Mouse (Mus musculus) ovary, adult 10 weeks (tissue): ENCODE measurements around the gene Mt3. TPM values are rescaled to one million over a fixed set of nuclear protein-coding genes. Genes with fewer than 3 reads are reported as not detected.

Source experiments
- polyA plus RNA-seq: library from polyadenylated mRNA; stranded (reverse); fragments of 350-450 nt; fragmentation: Illumina TruSeq; extraction: RNeasy Lipid Tissue Mini Kit (QIAGEN cat#74804); gene quantifications from one replicate; pipeline ENCODE4 v1.2.3, GENCODE M21; 2014

Mt3 gene
- polyA plus RNA-seq, result not detected

GRCm38 (mm10) chr8:94152513-94153300 lies at the start of gene Mt3:
Gene Mt3, plus strand, starts transcription at chr8:94152607.

GRCm38 (mm10) chr8:94136933-94137332 lies 15.5 kb upstream of the Mt3 start, which contains the start of gene Mt4:
Gene Mt4, plus strand, starts transcription at chr8:94137197.

DNA sequence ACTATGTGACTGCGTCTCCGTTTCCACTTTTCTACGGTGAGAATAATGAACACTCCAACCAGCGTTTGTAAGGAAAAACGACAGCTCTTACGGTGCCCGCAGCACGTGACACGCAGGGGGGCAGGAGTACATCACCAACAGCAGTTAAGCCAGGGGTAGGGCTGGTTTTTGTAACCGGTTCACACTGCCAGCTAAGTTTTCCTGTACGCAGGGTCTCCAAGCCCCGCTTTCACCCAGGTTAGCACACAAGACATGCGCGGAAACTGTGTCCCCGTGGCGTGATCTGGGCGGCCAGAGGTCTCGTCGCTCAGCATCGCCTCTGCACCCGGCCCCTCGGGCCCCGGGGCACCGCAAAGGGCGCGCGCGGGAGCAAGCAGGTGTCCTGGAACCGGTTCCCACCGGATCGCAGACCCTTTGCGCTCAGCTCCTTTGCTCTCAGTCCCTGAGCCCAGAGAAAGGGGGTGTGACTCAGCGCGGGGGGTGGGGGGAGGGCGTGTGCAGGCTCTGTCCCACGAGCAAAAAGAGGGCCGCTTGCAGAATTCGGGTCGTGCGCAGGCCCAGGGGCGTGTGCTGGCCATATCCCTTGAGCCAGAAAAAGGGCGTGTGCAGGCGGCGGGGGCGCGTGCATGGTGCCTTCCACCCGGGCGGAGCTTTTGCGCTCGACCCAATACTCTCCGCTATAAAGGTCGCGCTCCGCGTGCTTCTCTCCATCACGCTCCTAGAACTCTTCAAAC lies 19.8 kb downstream of the Mt3 start, which contains the start of gene Mt2:
Gene Mt2, plus strand, starts transcription at position 590 of the 734 bp plus-strand sequence.

DNA sequence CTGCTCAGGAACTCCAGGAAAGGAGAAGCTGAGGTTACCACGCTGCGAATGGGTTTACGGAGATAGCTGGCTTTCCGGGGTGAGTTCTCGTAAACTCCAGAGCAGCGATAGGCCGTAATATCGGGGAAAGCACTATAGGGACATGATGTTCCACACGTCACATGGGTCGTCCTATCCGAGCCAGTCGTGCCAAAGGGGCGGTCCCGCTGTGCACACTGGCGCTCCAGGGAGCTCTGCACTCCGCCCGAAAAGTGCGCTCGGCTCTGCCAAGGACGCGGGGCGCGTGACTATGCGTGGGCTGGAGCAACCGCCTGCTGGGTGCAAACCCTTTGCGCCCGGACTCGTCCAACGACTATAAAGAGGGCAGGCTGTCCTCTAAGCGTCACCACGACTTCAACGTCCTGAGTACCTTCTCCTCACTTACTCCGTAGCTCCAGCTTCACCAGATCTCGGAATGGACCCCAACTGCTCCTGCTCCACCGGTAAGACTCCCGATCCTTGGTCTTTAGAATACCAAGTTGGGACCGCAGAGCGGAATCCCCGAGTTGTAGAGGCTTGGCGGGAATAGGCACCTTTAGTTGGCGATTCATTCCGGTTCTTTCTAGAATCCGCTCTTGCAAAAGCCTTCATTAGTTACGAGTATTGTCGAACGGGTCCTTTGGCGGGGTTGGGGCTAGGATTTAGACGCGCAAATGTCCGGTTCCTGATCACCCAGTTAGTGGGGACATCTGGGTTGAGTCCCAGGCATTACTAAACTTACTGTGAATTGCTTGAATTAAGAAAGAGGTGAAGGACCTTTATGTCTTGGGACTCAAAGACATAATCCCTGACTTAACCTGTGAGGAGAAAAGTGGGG lies 26.7 kb downstream of the Mt3 start, which contains the start of gene Mt1:
Gene Mt1, plus strand, starts transcription at position 226 of the 856 bp plus-strand sequence.

Other genes with a start within 250 kb of the Mt3 start
- gene Amfr, start 139.8 kb upstream of the Mt3 start, polyA plus RNA-seq, result 194 TPM
- 188 TPM for gene Nudt21, start 115.6 kb upstream of the Mt3 start, polyA plus RNA-seq
- gene Ogfod1, start 115.4 kb upstream of the Mt3 start, polyA plus RNA-seq, result 22.6 TPM
- 11.3 TPM for gene Bbs2, start 53.7 kb upstream of the Mt3 start, polyA plus RNA-seq
- not detected for gene Mt4, start 15.4 kb upstream of the Mt3 start, polyA plus RNA-seq
- gene Mt2, start 20.1 kb downstream of the Mt3 start, polyA plus RNA-seq, result 34.3 TPM
- 12.5 TPM for gene Mt1, start 26.5 kb downstream of the Mt3 start, polyA plus RNA-seq
- 21.6 TPM for gene Nup93, start 62.0 kb downstream of the Mt3 start, polyA plus RNA-seq
- gene Slc12a3, start 176.6 kb downstream of the Mt3 start, polyA plus RNA-seq, result not detected
- 55.4 TPM for gene Herpud1, start 233.8 kb downstream of the Mt3 start, polyA plus RNA-seq